Mouse (Mus musculus) megakaryocyte-erythroid progenitor cell, adult 5 weeks (primary cell): Measurements from ENCODE around the gene Oaz2. TPM values are rescaled to one million over a fixed set of nuclear protein-coding genes. Genes with fewer than 3 reads are reported as not detected.

Experiments used
- polyA plus RNA-seq: library from polyadenylated mRNA; stranded (reverse); fragments of >175 nt; gene quantifications from 2 replicates; pipeline ENCODE4 v1.2.3, GENCODE M21; 2012

The Oaz2 gene
- 107 and 109 TPM in 2 replicates for polyA plus RNA-seq

DNA sequence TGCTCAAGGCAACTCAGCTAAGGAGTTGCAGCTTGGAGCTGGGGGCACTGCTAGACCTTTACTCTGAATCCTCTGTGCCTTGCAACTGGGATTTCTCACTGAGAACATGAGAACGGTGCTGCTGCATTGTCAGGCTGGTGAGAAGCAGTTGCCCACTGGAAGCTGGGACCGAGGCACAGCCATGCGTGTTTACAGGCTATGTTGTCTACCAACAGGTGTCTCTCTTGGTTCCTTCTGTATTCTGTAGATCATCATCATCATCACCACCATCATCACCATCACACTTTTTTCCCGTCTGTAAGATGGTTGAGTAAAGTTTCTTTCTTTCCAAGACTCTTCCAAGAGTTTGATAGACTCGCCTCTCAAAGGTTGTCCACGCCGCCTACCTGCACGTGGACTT lies at the start of gene Oaz2:
TSS of gene Oaz2 (plus strand) at position 301 of the 400 bp plus-strand sequence.

DNA sequence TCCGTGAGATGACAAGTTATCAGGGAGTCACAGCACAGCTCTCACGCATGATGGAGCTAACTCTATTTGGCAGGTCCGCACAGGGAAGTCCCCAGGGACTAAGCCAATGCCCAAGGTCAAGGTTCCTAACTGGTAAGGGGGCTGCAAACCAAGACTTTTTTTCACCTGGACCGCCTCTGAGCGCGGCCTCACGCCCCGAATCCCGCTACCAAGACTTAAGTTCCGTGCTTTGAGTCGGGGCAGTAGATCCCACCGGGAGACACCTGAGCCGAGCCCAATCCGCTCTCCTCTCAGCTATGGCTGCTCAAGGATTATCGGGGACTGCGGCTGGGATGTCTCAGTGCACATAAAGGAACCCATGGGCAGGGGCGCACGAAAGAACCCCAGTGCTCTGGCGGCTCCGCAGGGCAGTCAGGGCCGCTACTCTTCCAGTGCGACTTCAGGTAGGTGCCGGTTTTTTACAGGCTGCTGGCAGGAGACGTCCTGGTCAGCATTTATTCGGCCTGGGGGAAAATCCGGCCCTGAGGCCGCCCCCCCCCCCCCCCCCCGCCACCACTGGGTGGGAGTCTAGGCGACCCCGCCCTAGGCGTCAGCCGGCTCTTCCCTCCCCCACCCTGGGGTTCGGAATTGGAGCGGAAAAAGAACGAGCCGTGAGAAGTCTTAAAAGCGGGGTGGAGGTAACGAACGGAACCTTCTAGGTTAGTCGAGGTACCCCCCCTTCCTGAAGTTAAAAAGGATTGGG lies 38.6 kb upstream of the Oaz2 start, which contains the start of gene Rbpms2:
TSS of gene Rbpms2 (plus strand) at position 624 of the 742 bp plus-strand sequence.

Other genes with a start within 250 kb of the Oaz2 start
- not detected in 2 replicates for gene Slc51b, start 245.0 kb upstream of the Oaz2 start, polyA plus RNA-seq
- gene Mtfmt, start 232.2 kb upstream of the Oaz2 start, polyA plus RNA-seq = 13.2 and 13.7 TPM in 2 replicates
- 34.1 and 45.9 TPM in 2 replicates for gene Spg21, start 207.1 kb upstream of the Oaz2 start, polyA plus RNA-seq
- gene Ankdd1a, start 147.8 kb upstream of the Oaz2 start, polyA plus RNA-seq = not detected in 2 replicates
- 65.7 and 78.4 TPM in 2 replicates for gene Plekho2, start 88.0 kb upstream of the Oaz2 start, polyA plus RNA-seq
- gene Pif1, start 80.8 kb upstream of the Oaz2 start, polyA plus RNA-seq = 5.4 and 7.8 TPM in 2 replicates
- gene Rbpms2, start 38.4 kb upstream of the Oaz2 start, polyA plus RNA-seq = 10.2 and 16.2 TPM in 2 replicates
- gene Zfp609, start 159.6 kb downstream of the Oaz2 start, polyA plus RNA-seq = 51.1 and 61.3 TPM in 2 replicates
- 5.3 and 9.3 TPM in 2 replicates for gene Pclaf, start 222.2 kb downstream of the Oaz2 start, polyA plus RNA-seq
- gene Trip4, start 240.8 kb downstream of the Oaz2 start, polyA plus RNA-seq = 2.2 and 3.1 TPM in 2 replicates
- gene Csnk1g1, start 240.9 kb downstream of the Oaz2 start, polyA plus RNA-seq = 5.7 and 5.9 TPM in 2 replicates